Mouse (Mus musculus): Measurements from ENCODE around the gene Cep19. TPM values are rescaled to one million over a fixed set of nuclear protein-coding genes. Genes with fewer than 3 reads are reported as not detected.

The Cep19 gene
- polyA plus RNA-seq, 1 experiment from 2014 or later: 5.3 TPM

- peak; percentile 61 for DNase-seq
Observed at GRCm38 (mm10) chr16:32113541-32114218, 14.1 kb downstream of the Cep19 start.

GRCm38 (mm10) chr16:32114406-32114805 is 14.8 kb downstream of the Cep19 start:
- Histone ChIP-seq H3K4me2 (ENCODE audit: low read depth, low read length) (peak overlapping the region; percentile 57), H3K9me3 (ENCODE audit: low read length) (no peaks in the 10 kb centered on the region), H3K27me3 (ENCODE audit: insufficient read depth, low read length) (no peaks in the 10 kb centered on the region), H3K9ac (replicated peaks) (no peak overlapping the region), H3K36me3 (replicated peaks; ENCODE audit: insufficient read depth, low read length) (no peaks in the 10 kb centered on the region), H3K4me3 (ENCODE audit: low read depth, low read length) (no peak overlapping the region), H3K4me1 (ENCODE audit: insufficient read depth) (peaks cover 17% of the 10 kb centered on the region), H3K27ac (ENCODE audit: low read depth) (peak overlapping the region; percentile 49)
- WGBS (ENCODE audit: insufficient replicate concordance): 84% methylated on average over 10 of the region's 10 CpGs
- TF ChIP-seq EP300 (IDR thresholded peaks at IDR 0.05; ENCODE audit: low read depth): no peak
- no peak for TF ChIP-seq CTCF (IDR thresholded peaks at IDR 0.05; ENCODE audit: low read depth)
- no peak for DNase-seq
- no peak for ATAC-seq

More at GRCm38 (mm10) chr16:32113541-32114218, 14.1 kb downstream of the Cep19 start:
- Histone ChIP-seq H3K36me3 (replicated peaks; ENCODE audit: insufficient read depth, low read length) (no peaks in the 10 kb centered on the region), H3K4me2 (ENCODE audit: low read depth, low read length) (peak overlapping the region; percentile 57), H3K27ac (ENCODE audit: low read depth) (peak overlapping the region; percentile 49), H3K27me3 (ENCODE audit: insufficient read depth, low read length) (no peaks in the 10 kb centered on the region), H3K4me3 (ENCODE audit: low read depth, low read length) (peak overlapping the region; percentile 6; the same call in 1 of the 2 replicates), H3K9me3 (ENCODE audit: low read length) (no peaks in the 10 kb centered on the region), H3K9ac (replicated peaks) (no peak overlapping the region), H3K4me1 (ENCODE audit: insufficient read depth) (peaks cover 17% of the 10 kb centered on the region)
- TF ChIP-seq CTCF (IDR thresholded peaks at IDR 0.05; ENCODE audit: low read depth): no peak
- peak; percentile 39; the same call in 1 of the 2 replicates for TF ChIP-seq EP300 (IDR thresholded peaks at IDR 0.05; ENCODE audit: low read depth)
- 18% methylated on average over 23 of the region's 23 CpGs for WGBS (ENCODE audit: insufficient replicate concordance)
- peak; percentile 78 for ATAC-seq

- H3K4me1 ChIP-seq (ENCODE audit: insufficient read depth): peaks cover 17% of the 10 kb centered on the region
- H3K9ac ChIP-seq (replicated peaks): no peak overlapping the region
- H3K4me2 ChIP-seq (ENCODE audit: low read depth, low read length): peak overlapping the region; percentile 44
- H3K27ac ChIP-seq (ENCODE audit: low read depth): peak overlapping the region; percentile 49
- no peaks in the 10 kb centered on the region for H3K9me3 ChIP-seq (ENCODE audit: low read length)
- TF ChIP-seq CTCF (IDR thresholded peaks at IDR 0.05; ENCODE audit: low read depth) (peak; percentile 97), EP300 (IDR thresholded peaks at IDR 0.05; ENCODE audit: low read depth) (no peak)
- ATAC-seq: peak; percentile 34; the same call in 1 of the 2 replicates
- DNase-seq: peak; percentile 89
- H3K4me3 ChIP-seq (ENCODE audit: low read depth, low read length): no peak overlapping the region
- H3K27me3 ChIP-seq (ENCODE audit: insufficient read depth, low read length): no peaks in the 10 kb centered on the region
- H3K36me3 ChIP-seq (replicated peaks; ENCODE audit: insufficient read depth, low read length): no peaks in the 10 kb centered on the region
- 15% methylated on average over 15 of the region's 15 CpGs for WGBS (ENCODE audit: insufficient replicate concordance)
Observed at GRCm38 (mm10) chr16:32114968-32115695, 15.5 kb downstream of the Cep19 start.

- Histone ChIP-seq H3K27ac (ENCODE audit: low read depth) (no peak overlapping the region), H3K36me3 (replicated peaks; ENCODE audit: insufficient read depth, low read length) (no peaks in the 10 kb centered on the region), H3K9ac (replicated peaks) (no peak overlapping the region; the same call in 1 of the 2 replicates), H3K4me3 (ENCODE audit: low read depth, low read length) (no peak overlapping the region), H3K4me2 (ENCODE audit: low read depth, low read length) (peak overlapping the region; percentile 44), H3K4me1 (ENCODE audit: insufficient read depth) (peaks cover 17% of the 10 kb centered on the region), H3K27me3 (ENCODE audit: insufficient read depth, low read length) (no peaks in the 10 kb centered on the region), H3K9me3 (ENCODE audit: low read length) (0 out of 2 replicates have a peak, but pooled peaks cover 3% of the 10 kb centered on the region)
- no peak for DNase-seq
- TF ChIP-seq CTCF (IDR thresholded peaks at IDR 0.05; ENCODE audit: low read depth) (no peak), EP300 (IDR thresholded peaks at IDR 0.05; ENCODE audit: low read depth) (no peak)
- 32% methylated on average over 6 of the region's 6 CpGs for WGBS (ENCODE audit: insufficient replicate concordance)
- no peak for ATAC-seq
Observed at GRCm38 (mm10) chr16:32115781-32116180, 16.2 kb downstream of the Cep19 start.

- WGBS (ENCODE audit: insufficient replicate concordance): 43% methylated on average over 5 of the region's 5 CpGs
- DNase-seq (no peak), ATAC-seq (no peak)
- Histone ChIP-seq H3K36me3 (replicated peaks; ENCODE audit: insufficient read depth, low read length) (no peaks in the 10 kb centered on the region), H3K4me1 (ENCODE audit: insufficient read depth) (peaks cover 17% of the 10 kb centered on the region), H3K27ac (ENCODE audit: low read depth) (no peak overlapping the region), H3K9me3 (ENCODE audit: low read length) (0 out of 2 replicates have a peak, but pooled peaks cover 3% of the 10 kb centered on the region), H3K27me3 (ENCODE audit: insufficient read depth, low read length) (no peaks in the 10 kb centered on the region), H3K9ac (replicated peaks) (no peak overlapping the region; the same call in 1 of the 2 replicates), H3K4me2 (ENCODE audit: low read depth, low read length) (peak overlapping the region; percentile 44; the same call in 1 of the 2 replicates), H3K4me3 (ENCODE audit: low read depth, low read length) (no peak overlapping the region)
- no peak for TF ChIP-seq CTCF (IDR thresholded peaks at IDR 0.05; ENCODE audit: low read depth)
- TF ChIP-seq EP300 (IDR thresholded peaks at IDR 0.05; ENCODE audit: low read depth): no peak
Observed at GRCm38 (mm10) chr16:32116186-32116585, 16.6 kb downstream of the Cep19 start.

- TF ChIP-seq EP300 (IDR thresholded peaks at IDR 0.05; ENCODE audit: low read depth): no peak
- TF ChIP-seq CTCF (IDR thresholded peaks at IDR 0.05; ENCODE audit: low read depth): peak; percentile 28
- H3K27me3 ChIP-seq (ENCODE audit: insufficient read depth, low read length): no peaks in the 10 kb centered on the region
- 84% methylated on average over 3 of the region's 3 CpGs for WGBS (ENCODE audit: insufficient replicate concordance)
- no peak overlapping the region for H3K4me3 ChIP-seq (ENCODE audit: low read depth, low read length)
- ATAC-seq: no peak
- peaks cover 11% of the 10 kb centered on the region for H3K4me1 ChIP-seq (ENCODE audit: insufficient read depth)
- no peaks in the 10 kb centered on the region for H3K36me3 ChIP-seq (replicated peaks; ENCODE audit: insufficient read depth, low read length)
- 0 out of 2 replicates have a peak, but pooled peaks cover 3% of the 10 kb centered on the region for H3K9me3 ChIP-seq (ENCODE audit: low read length)
- no peak overlapping the region for H3K4me2 ChIP-seq (ENCODE audit: low read depth, low read length)
- H3K9ac ChIP-seq (replicated peaks): no peak overlapping the region
- no peak for DNase-seq
- no peak overlapping the region for H3K27ac ChIP-seq (ENCODE audit: low read depth)
Observed at GRCm38 (mm10) chr16:32120454-32120853, 20.9 kb downstream of the Cep19 start.
